Mouse (Mus musculus): ENCODE measurements at regions not wholly inside any gene's neighbourhood (a gene's known extent, or its start where the extent isn't known, plus 50 kb on each side); places are given as distances from the start of the nearest gene placed in this dataset.
A peak's percentile ranks its signal among the peaks of the same experiment; 100 is the strongest.

DNA sequence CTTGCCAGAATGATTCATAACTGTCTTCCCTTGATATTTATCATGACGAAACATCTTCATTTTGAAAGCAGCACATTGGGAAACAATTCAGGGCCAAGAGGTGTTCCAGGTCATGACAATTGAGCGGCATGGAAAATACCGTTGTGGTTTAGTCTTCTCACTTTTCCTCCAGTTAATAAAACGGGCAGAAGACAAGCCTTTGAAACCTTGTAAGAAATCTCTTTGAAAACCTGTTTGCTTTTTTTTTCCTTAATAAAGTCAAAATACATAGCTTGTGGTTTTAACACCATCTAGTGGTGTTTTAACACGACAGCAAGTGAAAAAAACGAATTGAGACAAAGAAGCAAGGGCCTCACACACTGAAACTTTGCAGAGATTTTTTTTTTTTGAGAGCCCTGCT, 1389.0 kb upstream of the Acvr2a start:
- peak; percentile 30 for DNase-seq (ENCODE audit: low spot score)

DNA sequence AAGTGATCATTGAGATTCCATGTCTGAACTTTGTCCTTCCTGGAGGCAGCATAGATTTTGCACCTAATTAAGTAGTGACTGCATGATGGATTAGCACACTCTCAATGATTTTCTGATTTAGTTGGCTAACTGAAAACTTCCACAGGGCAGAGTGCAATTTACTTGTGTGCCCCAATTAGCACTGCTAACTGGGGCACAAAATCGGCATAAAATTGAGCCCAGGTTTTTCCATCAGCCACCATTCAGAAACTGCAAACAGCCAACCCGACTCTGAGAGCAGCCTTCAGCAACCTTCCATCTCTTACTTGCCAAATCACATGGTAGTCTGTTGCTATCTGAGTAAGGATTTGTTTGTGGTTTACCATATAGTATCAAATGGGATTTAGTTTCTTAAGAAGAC, 1384.1 kb upstream of the Acvr2a start:
- DNase-seq (ENCODE audit: low spot score): no peak

DNA sequence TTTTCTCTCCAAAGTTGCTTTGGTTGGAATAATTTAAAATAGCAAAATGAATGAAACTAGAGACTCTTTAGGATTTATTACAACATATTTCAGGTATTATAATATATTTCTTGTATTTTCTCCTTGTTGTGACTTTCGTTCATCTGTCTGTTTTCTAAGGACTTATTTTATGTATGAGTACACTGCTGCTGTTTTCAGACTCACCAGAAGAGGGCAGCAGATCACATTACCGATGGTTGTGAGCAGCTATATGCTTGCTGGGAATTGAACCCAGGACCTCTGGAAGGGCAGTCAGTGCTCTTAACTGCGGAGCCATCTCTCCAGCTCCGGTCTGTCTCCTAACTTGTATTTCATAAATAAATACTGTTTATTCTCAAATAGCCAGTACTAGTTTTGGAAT, 1347.9 kb upstream of the Acvr2a start:
- DNase-seq (ENCODE audit: low spot score): no peak

DNA sequence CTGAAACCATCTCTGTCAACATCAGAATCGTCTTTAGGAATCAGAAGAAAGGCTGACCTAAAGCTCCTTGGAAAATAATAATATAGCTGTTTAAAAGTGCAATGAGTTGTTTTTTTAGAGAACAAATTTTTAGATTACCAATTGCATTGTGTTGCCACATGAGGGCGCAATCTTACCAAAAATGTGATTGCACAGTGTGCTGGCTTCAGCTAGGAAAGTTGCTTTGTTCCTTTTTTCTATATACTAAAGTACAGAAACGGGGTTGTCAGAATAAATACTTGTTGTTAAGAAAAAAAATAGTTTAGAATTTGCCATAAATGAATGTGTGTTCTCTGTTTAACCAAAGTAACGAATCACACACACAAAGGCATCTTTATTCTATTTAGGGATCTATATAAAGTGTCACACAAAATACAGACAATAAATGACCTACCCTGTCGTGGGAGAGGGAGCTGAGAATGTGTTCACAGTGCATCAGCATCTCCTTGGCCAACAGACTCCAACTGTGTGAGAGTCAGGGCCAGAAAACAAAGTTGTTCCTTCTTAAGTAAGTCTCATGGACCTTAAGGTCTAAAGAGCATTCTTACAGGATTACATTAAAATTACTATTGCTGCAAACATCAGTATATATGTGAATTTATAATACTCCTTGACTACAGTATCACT, 1321.9 kb upstream of the Acvr2a start:
- DNase-seq (ENCODE audit: low spot score): peak; percentile 57
